Mouse (Mus musculus) lung, postnatal 0 days (tissue): Measurements from ENCODE around the gene Pcbd1.

Source experiments
- CTCF ChIP-seq: IDR thresholded peaks from 2 replicates; pipeline ENCODE4 v1.5.1; 2016; ENCODE audit warnings: antibody characterized with exemption, mild to moderate bottlenecking
- EP300 ChIP-seq: IDR thresholded peaks from 2 replicates; pipeline ENCODE4 v1.6.1; 2016; ENCODE audit warnings: antibody characterized with exemption, mild to moderate bottlenecking, control low read depth

GRCm38 (mm10) chr10:61123276-61123913 lies 34.3 kb downstream of the Pcbd1 start:
- no peak for TF ChIP-seq CTCF
- TF ChIP-seq EP300: no peak
